Mouse (Mus musculus) hindbrain, embryonic 14.5 days (tissue): ENCODE results near the gene Cobl. TPM values are rescaled to one million over a fixed set of nuclear protein-coding genes. Genes with fewer than 3 reads are reported as not detected.

Experiments
- ATAC-seq: fragments of 200-750 bp; cut with Nextera tagmentation; 2 replicates; pipeline ENCODE4 v1.8.0; 2017; ENCODE audit warnings: moderate number of reproducible peaks, mild to moderate bottlenecking, moderate TSS enrichment, moderate library complexity; ENCODE audit not compliant: low FRiP score
- DNase-seq: peaks from one replicate; pipeline ENCODE4 v3.0.0-alpha.2; 2015; ENCODE audit warnings: low spot score
- H3K27ac ChIP-seq: fragments of 300-500 bp; sonication (generic); 2 replicates; pipeline ENCODE4 v1.5.1; 2014; ENCODE audit warnings: mild to moderate bottlenecking, moderate library complexity
- H3K27me3 ChIP-seq: fragments of 300-500 bp; sonication (generic); 2 replicates; pipeline ENCODE4 v1.6.1; 2014; ENCODE audit warnings: mild to moderate bottlenecking, low read length, mixed read lengths; ENCODE audit not compliant: control insufficient read depth, insufficient read depth
- H3K36me3 ChIP-seq: fragments of 300-500 bp; sonication (generic); replicated peaks from 2 replicates; pipeline ENCODE4 v1.6.1; 2014; ENCODE audit not compliant: control insufficient read depth, insufficient read depth
- H3K4me1 ChIP-seq: fragments of 300-500 bp; sonication (generic); replicated peaks from 2 replicates; pipeline ENCODE4 v1.6.1; 2014; ENCODE audit warnings: antibody characterized with exemption, low read length, mixed read lengths; ENCODE audit not compliant: control insufficient read depth, insufficient read depth
- H3K4me2 ChIP-seq: fragments of 300-500 bp; sonication (generic); replicated peaks from 2 replicates; pipeline ENCODE4 v1.6.1; 2014; ENCODE audit warnings: mild to moderate bottlenecking, moderate library complexity
- H3K4me3 ChIP-seq: fragments of 300-500 bp; sonication (generic); replicated peaks from 2 replicates; pipeline ENCODE4 v1.5.1; 2014; ENCODE audit warnings: mild to moderate bottlenecking, low read length
- H3K9ac ChIP-seq: fragments of 300-500 bp; sonication (generic); 2 replicates; pipeline ENCODE4 v1.6.1; 2014
- H3K9me3 ChIP-seq: fragments of 300-500 bp; sonication (generic); 2 replicates; pipeline ENCODE4 v1.6.1; 2016; ENCODE audit warnings: low read length; ENCODE audit not compliant: control insufficient read depth
- WGBS: fragments of 180-500 bp; shearing (Covaris S2); extraction: QIAGEN DNeasy Blood & Tissue Kit; methylation state at CpG from one replicate; pipeline ENCODE4 v1.1.7; 2014; 5-methylcytosine and 5-hydroxymethylcytosine counted together
- polyA plus RNA-seq: library from polyadenylated mRNA; unstranded; fragments of >200 nt; fragmentation: Nextera tagmentation; extraction: Ambion mirVana; gene quantifications from 2 replicates; pipeline ENCODE4 v1.2.1, GENCODE M21; 2014

Gene Cobl
- polyA plus RNA-seq, 1 experiment from 2014 or later = 15.3 TPM

DNA sequence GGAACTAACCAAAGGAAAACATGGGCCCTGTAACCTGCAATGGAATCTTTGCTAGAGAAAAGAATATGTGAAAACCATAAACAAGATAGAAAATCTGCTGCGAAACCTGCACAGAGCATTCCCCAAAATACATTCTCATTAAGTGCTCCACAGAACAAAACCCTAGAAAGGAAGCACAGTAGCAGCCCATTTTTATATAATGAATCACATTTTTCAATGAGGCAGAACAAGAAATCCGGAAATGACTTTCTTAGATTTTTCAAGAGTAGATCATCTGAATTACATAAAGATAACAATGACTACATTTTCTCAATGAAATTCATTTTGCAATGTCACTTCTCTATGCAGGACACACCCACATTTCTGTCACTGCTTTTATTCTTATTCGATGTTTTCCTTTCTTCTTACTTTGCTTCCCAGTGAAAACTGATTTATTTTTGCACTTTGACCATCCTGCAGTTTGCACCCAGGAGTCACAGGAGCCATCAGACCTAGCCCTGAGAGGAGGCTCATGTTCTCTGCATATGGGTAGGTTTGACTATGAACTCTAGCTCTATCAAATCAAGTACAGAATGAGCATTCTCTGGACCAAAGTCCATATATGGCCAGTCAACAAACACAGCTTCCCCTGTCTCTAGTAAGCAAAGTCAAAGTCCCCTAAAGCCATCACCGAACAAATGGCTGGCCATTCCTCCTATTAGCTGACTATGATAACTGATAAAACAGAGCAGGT is 53.5 kb downstream of the Cobl start:
- 93% methylated on average over 4 of the region's 4 CpGs for WGBS

GRCm38 (mm10) chr11:12409463-12409862 is 55.3 kb downstream of the Cobl start:
- Histone ChIP-seq H3K4me3 (no peak overlapping the region), H3K4me2 (no peak overlapping the region), H3K36me3 (no peaks in the 10 kb centered on the region), H3K9ac (no peak overlapping the region), H3K27me3 (no peaks in the 10 kb centered on the region), H3K9me3 (no peaks in the 10 kb centered on the region), H3K27ac (no peak overlapping the region), H3K4me1 (no peaks in the 10 kb centered on the region)
- no peak for DNase-seq
- no peak for ATAC-seq
- WGBS = 88% methylated on average over 4 of the region's 4 CpGs

More for the DNA sequence above, 53.5 kb downstream of the Cobl start:
- Histone ChIP-seq H3K36me3 (no peaks in the 10 kb centered on the region), H3K9me3 (no peaks in the 10 kb centered on the region), H3K9ac (no peak overlapping the region), H3K4me2 (no peak overlapping the region), H3K27ac (no peak overlapping the region), H3K4me3 (no peak overlapping the region), H3K4me1 (peaks cover 12% of the 10 kb centered on the region), H3K27me3 (no peaks in the 10 kb centered on the region)
- ATAC-seq (no peak), DNase-seq (no peak)

- DNase-seq = no peak
- Histone ChIP-seq H3K27me3 (no peaks in the 10 kb centered on the region), H3K36me3 (no peaks in the 10 kb centered on the region), H3K4me1 (no peaks in the 10 kb centered on the region), H3K4me3 (no peak overlapping the region), H3K4me2 (no peak overlapping the region), H3K27ac (no peak overlapping the region), H3K9ac (no peak overlapping the region), H3K9me3 (no peaks in the 10 kb centered on the region)
- ATAC-seq = no peak
- 94% methylated on average over 6 of the region's 6 CpGs for WGBS
Measured at GRCm38 (mm10) chr11:12407834-12408233, 56.9 kb downstream of the Cobl start.

GRCm38 (mm10) chr11:12399903-12400302 is 64.9 kb downstream of the Cobl start:
- no peak for DNase-seq
- H3K9me3 ChIP-seq = no peaks in the 10 kb centered on the region
- H3K27ac ChIP-seq = no peak overlapping the region
- 98% methylated on average over 2 of the region's 2 CpGs for WGBS
- no peaks in the 10 kb centered on the region for H3K27me3 ChIP-seq
- H3K36me3 ChIP-seq = no peaks in the 10 kb centered on the region
- H3K4me1 ChIP-seq = no peaks in the 10 kb centered on the region
- ATAC-seq = no peak
- H3K9ac ChIP-seq = no peak overlapping the region
- H3K4me3 ChIP-seq = no peak overlapping the region
- no peak overlapping the region for H3K4me2 ChIP-seq

GRCm38 (mm10) chr11:12396196-12396595 is 68.6 kb downstream of the Cobl start:
- H3K4me3 ChIP-seq = no peak overlapping the region
- H3K9ac ChIP-seq = no peak overlapping the region
- H3K9me3 ChIP-seq = no peaks in the 10 kb centered on the region
- H3K27me3 ChIP-seq = no peaks in the 10 kb centered on the region
- no peak for ATAC-seq
- no peaks in the 10 kb centered on the region for H3K4me1 ChIP-seq
- no peak overlapping the region for H3K4me2 ChIP-seq
- DNase-seq = no peak
- H3K27ac ChIP-seq = no peak overlapping the region
- H3K36me3 ChIP-seq = no peaks in the 10 kb centered on the region

DNA sequence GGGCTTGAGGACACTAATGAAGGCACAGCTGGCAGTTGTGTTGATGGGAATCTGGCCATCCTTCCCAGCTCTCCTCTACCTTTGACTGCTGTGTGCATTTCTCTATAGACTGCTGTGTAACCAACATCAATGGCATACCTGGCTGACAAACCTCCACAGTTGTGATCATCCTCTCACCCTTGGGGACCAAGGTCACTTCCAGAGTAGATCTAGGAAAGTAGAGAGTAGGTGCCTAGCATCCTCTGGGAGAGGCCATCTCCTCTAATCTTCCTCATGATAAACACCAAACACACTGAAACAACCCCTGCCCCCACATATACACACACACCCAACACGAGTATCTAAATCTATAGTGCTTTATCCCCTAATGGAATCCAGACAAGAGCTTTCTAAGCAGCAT is 70.1 kb downstream of the Cobl start:
- Histone ChIP-seq H3K4me2 (no peak overlapping the region), H3K9me3 (no peaks in the 10 kb centered on the region), H3K27me3 (no peaks in the 10 kb centered on the region), H3K4me3 (no peak overlapping the region), H3K36me3 (no peaks in the 10 kb centered on the region), H3K27ac (no peak overlapping the region), H3K9ac (no peak overlapping the region), H3K4me1 (no peaks in the 10 kb centered on the region)
- 85% methylated on average over 1 of the region's 1 CpGs for WGBS
- ATAC-seq (no peak), DNase-seq (no peak)

GRCm38 (mm10) chr11:12394151-12394550 is 70.6 kb downstream of the Cobl start:
- no peak for DNase-seq
- H3K4me2 ChIP-seq = no peak overlapping the region
- H3K9ac ChIP-seq = no peak overlapping the region
- no peaks in the 10 kb centered on the region for H3K27me3 ChIP-seq
- no peak overlapping the region for H3K4me3 ChIP-seq
- H3K4me1 ChIP-seq = no peaks in the 10 kb centered on the region
- no peaks in the 10 kb centered on the region for H3K36me3 ChIP-seq
- H3K27ac ChIP-seq = no peak overlapping the region
- ATAC-seq = no peak
- H3K9me3 ChIP-seq = no peaks in the 10 kb centered on the region
- 71% methylated on average over 3 of the region's 3 CpGs for WGBS

DNA sequence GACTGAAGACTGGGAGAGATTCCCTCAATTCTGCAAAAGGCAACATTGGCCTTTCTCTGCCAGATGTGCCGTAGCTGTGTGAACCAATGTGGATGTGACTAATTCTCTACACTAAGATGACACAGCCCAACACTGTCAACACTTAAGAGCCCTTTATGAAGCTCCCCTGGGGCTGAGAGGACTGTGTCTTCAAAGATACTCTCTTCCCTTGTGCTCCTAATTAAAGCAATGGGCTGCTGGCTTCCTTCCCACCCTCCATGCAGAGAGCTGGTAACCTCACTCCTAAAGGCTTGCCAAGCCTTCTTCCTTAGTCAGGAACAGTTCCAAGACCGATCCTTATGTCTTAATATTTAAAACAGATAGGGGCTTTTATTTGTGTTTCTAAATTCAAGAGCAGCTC is 79.9 kb downstream of the Cobl start:
- Histone ChIP-seq H3K9me3 (no peaks in the 10 kb centered on the region), H3K27ac (no peak overlapping the region), H3K4me3 (no peak overlapping the region), H3K36me3 (no peaks in the 10 kb centered on the region), H3K9ac (no peak overlapping the region), H3K4me2 (no peak overlapping the region), H3K4me1 (no peaks in the 10 kb centered on the region), H3K27me3 (no peaks in the 10 kb centered on the region)
- WGBS = 65% methylated on average over 2 of the region's 2 CpGs
- ATAC-seq (0 out of 2 replicates have a peak, but pooled peaks have one; percentile 59), DNase-seq (peak; percentile 33)

- ATAC-seq = no peak
- Histone ChIP-seq H3K27ac (no peak overlapping the region), H3K4me1 (no peaks in the 10 kb centered on the region), H3K4me3 (no peak overlapping the region), H3K27me3 (no peaks in the 10 kb centered on the region), H3K9ac (no peak overlapping the region), H3K9me3 (no peaks in the 10 kb centered on the region), H3K4me2 (no peak overlapping the region), H3K36me3 (no peaks in the 10 kb centered on the region)
- DNase-seq = no peak
- WGBS = 77% methylated on average over 4 of the region's 4 CpGs
Measured at GRCm38 (mm10) chr11:12382991-12383390, 81.8 kb downstream of the Cobl start.

DNA sequence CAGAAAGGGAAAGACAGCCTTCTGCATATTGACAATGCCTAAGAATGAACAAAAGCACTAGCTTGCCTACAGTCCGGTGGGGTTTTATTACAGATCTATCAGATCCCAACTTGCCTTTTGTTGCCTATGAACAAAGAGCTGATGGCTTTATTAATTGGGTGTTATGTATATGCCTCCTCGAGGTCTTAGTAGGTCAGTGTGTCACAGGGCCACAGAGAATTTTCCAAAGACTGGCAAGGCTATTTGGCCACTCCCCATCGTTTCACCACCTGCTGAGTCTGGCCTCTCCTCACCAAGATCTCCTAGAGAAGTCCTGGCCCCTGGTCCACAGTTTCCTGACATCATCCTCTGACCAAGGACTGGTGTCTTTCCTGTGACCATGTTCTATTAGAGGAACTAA is 83.7 kb downstream of the Cobl start:
- no peaks in the 10 kb centered on the region for H3K4me1 ChIP-seq
- ATAC-seq (no peak), DNase-seq (no peak)
- H3K27ac ChIP-seq = no peak overlapping the region
- no peaks in the 10 kb centered on the region for H3K27me3 ChIP-seq
- H3K4me3 ChIP-seq = no peak overlapping the region
- WGBS = 25% methylated on average over 3 of the region's 3 CpGs
- no peaks in the 10 kb centered on the region for H3K9me3 ChIP-seq
- no peak overlapping the region for H3K9ac ChIP-seq
- no peaks in the 10 kb centered on the region for H3K36me3 ChIP-seq
- no peak overlapping the region for H3K4me2 ChIP-seq
